Mouse (Mus musculus) thymus, adult 2 months (tissue): ENCODE measurements around the gene Bmx. TPM values are rescaled to one million over a fixed set of nuclear protein-coding genes. Genes with fewer than 3 reads are reported as not detected.

Experiments
- DNase-seq: peaks from one replicate; pipeline ENCODE4 v3.0.0; 2021
- H3K27ac ChIP-seq: fragments of 200-500 bp; 2 replicates; pipeline ENCODE4 v1.5.1; 2012; ENCODE audit warnings: low read length, control low read depth; ENCODE audit not compliant: control insufficient read depth, insufficient read depth
- H3K27me3 ChIP-seq: fragments of 200-500 bp; 2 replicates; pipeline ENCODE4 v1.6.1; 2012; ENCODE audit warnings: mild to moderate bottlenecking, low read length, moderate library complexity, mixed read lengths; ENCODE audit not compliant: control insufficient read depth, insufficient read depth
- H3K36me3 ChIP-seq: fragments of 200-500 bp; 2 replicates; pipeline ENCODE4 v1.6.1; 2012; ENCODE audit warnings: mild to moderate bottlenecking, low read length, moderate library complexity; ENCODE audit not compliant: control insufficient read depth, insufficient read depth
- H3K4me1 ChIP-seq: fragments of 200-500 bp; replicated peaks from 2 replicates; pipeline ENCODE4 v1.6.1; 2012; ENCODE audit warnings: low read length; ENCODE audit not compliant: control insufficient read depth, insufficient read depth
- H3K4me3 ChIP-seq: fragments of 200-500 bp; 2 replicates; pipeline ENCODE4 v1.5.1; 2012; ENCODE audit warnings: mild to moderate bottlenecking, low read length, control low read depth, moderate library complexity; ENCODE audit not compliant: control insufficient read depth, insufficient read depth
- CTCF ChIP-seq: fragments of 200-500 bp; IDR thresholded peaks from 2 replicates; pipeline ENCODE4 v1.5.1; 2012; ENCODE audit warnings: mild to moderate bottlenecking, control low read depth, low read length, moderate library complexity, borderline replicate concordance; ENCODE audit not compliant: control insufficient read depth, poor library complexity, insufficient read depth; ENCODE audit errors: extremely low read depth
- POLR2A ChIP-seq: fragments of 200-500 bp; IDR thresholded peaks from 2 replicates; pipeline ENCODE4 v1.6.1; 2012; ENCODE audit warnings: mild to moderate bottlenecking, low read length, control low read depth, moderate library complexity; ENCODE audit not compliant: control insufficient read depth, poor library complexity, insufficient read depth; ENCODE audit errors: extremely low read depth
- WGBS: fragments of 180-500 bp; shearing (Covaris S2); methylation state at CpG from one replicate; pipeline ENCODE4 v1.1.7; 2018; 5-methylcytosine and 5-hydroxymethylcytosine counted together
- polyA plus RNA-seq: library from polyadenylated mRNA; depleted of rRNA; stranded (reverse); fragments of >200 nt; gene quantifications from 2 replicates; pipeline ENCODE4 v1.2.3, GENCODE M21; 2012

The Bmx gene
- polyA plus RNA-seq, 1 experiment = 0.50 TPM

DNA sequence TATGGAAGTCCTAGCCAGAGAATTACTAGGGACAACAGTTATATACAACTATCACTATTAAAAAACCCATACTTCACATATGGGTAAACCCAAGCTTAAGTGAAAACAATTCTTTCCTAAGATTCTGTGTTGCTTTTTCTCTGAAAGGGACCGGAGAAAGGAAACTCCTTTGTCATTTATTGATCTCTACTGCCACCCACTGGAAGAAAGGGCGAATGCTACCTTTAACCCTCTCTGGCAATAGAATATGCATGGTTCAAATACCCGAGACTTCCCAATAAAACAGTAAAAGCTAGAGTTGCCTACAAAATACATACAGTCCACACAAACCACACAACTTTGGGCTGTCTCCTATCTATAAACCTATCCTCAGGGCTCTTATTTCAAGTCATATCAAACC, 78.2 kb downstream of the Bmx start:
- Histone ChIP-seq H3K4me3 (no peak overlapping the region), H3K27me3 (no peaks in the 10 kb centered on the region), H3K36me3 (no peaks in the 10 kb centered on the region), H3K4me1 (no peaks in the 10 kb centered on the region), H3K27ac (no peak overlapping the region)
- peak; percentile 35 for DNase-seq
- 6% methylated on average over 3 of the region's 3 CpGs for WGBS
- TF ChIP-seq CTCF = no peak

GRCm38 (mm10) chrX:164178856-164179255, 79.1 kb downstream of the Bmx start:
- no peak overlapping the region for H3K4me3 ChIP-seq
- WGBS = 89% methylated on average over 2 of the region's 2 CpGs
- no peaks in the 10 kb centered on the region for H3K27me3 ChIP-seq
- H3K27ac ChIP-seq = no peak overlapping the region
- H3K4me1 ChIP-seq = no peaks in the 10 kb centered on the region
- TF ChIP-seq POLR2A (no peak), CTCF (no peak)
- DNase-seq = no peak
- H3K36me3 ChIP-seq = no peaks in the 10 kb centered on the region

DNA sequence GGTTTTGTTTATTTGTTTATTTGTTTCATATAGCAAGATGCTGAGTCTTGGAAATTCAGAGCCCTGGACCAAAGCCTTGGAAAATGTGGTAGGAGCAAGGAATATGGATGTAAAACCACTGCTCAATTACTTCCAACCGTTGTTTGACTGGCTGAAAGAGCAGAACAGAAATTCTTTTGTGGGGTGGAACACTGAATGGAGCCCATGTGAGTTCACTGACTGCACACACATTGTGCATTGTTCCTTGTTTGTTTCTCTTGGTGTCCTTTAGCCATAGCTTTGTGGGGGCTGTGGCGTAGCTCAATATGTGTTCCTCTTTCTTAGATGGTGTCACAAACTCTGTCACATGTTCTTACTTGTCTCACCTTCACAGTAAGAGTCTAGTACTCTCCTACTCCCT, 82.2 kb downstream of the Bmx start:
- no peak for DNase-seq
- 56% methylated on average over 2 of the region's 2 CpGs for WGBS
- Histone ChIP-seq H3K27ac (no peak overlapping the region), H3K27me3 (no peaks in the 10 kb centered on the region), H3K4me1 (no peaks in the 10 kb centered on the region), H3K36me3 (no peaks in the 10 kb centered on the region), H3K4me3 (no peak overlapping the region)
- TF ChIP-seq CTCF (no peak), POLR2A (no peak)

- no peaks in the 10 kb centered on the region for H3K36me3 ChIP-seq
- H3K27me3 ChIP-seq = no peaks in the 10 kb centered on the region
- no peak for DNase-seq
- 100% methylated on average over 1 of the region's 1 CpGs for WGBS
- no peaks in the 10 kb centered on the region for H3K4me1 ChIP-seq
- no peak overlapping the region for H3K27ac ChIP-seq
- TF ChIP-seq CTCF (no peak), POLR2A (no peak)
- no peak overlapping the region for H3K4me3 ChIP-seq
These were observed 82.7 kb downstream of the Bmx start for GRCm38 (mm10) chrX:164175311-164175710.

GRCm38 (mm10) chrX:164173880-164174279, 84.1 kb downstream of the Bmx start:
- Histone ChIP-seq H3K4me3 (no peak overlapping the region), H3K27ac (no peak overlapping the region), H3K27me3 (no peaks in the 10 kb centered on the region), H3K4me1 (no peaks in the 10 kb centered on the region), H3K36me3 (no peaks in the 10 kb centered on the region)
- whole genome bisulfite sequencing = 76% methylated on average over 4 of the region's 4 CpGs
- DNase-seq = no peak
- TF ChIP-seq CTCF (no peak), POLR2A (no peak)

- Histone ChIP-seq H3K4me3 (no peak overlapping the region), H3K27me3 (no peaks in the 10 kb centered on the region), H3K27ac (no peak overlapping the region), H3K36me3 (no peaks in the 10 kb centered on the region), H3K4me1 (no peaks in the 10 kb centered on the region)
- 79% methylated on average over 2 of the region's 2 CpGs for WGBS
- no peak for TF ChIP-seq CTCF
- no peak for TF ChIP-seq POLR2A
- DNase-seq = no peak
These were observed 87.0 kb downstream of the Bmx start for GRCm38 (mm10) chrX:164171034-164171433.

GRCm38 (mm10) chrX:164164681-164165080, 93.3 kb downstream of the Bmx start:
- no peak for TF ChIP-seq CTCF
- TF ChIP-seq POLR2A = no peak
- no peak for DNase-seq
- H3K4me1 ChIP-seq = no peaks in the 10 kb centered on the region
- no peaks in the 10 kb centered on the region for H3K36me3 ChIP-seq
- no peak overlapping the region for H3K4me3 ChIP-seq
- H3K27me3 ChIP-seq = no peaks in the 10 kb centered on the region
- WGBS = 74% methylated on average over 1 of the region's 1 CpGs
- H3K27ac ChIP-seq = no peak overlapping the region
